Mouse (Mus musculus): ENCODE measurements at regions not wholly inside any gene's neighbourhood (a gene's known extent, or its start where the extent isn't known, plus 50 kb on each side); places are given as distances from the start of the nearest gene placed in this dataset. TPM values are rescaled to one million over a fixed set of nuclear protein-coding genes. Genes with fewer than 3 reads are reported as not detected.

DNA sequence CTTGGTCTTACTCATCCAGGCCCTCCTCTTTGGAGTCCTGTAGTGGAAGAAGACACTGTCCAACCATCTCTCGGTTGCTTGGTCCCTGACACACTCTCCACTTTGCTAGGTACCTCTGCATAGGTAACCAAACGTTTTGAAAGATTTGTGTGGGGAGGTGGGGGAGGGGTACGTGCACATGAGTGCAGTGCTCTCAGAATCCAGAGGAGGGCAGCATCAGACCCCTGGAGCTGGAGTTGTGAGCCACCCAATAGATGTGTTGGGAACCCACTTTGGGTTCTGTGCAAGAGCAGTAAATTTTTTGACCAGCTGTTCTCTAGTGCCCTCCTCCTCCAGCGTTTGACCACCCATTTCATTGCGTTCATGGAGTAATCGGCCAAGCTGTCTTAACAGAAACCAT is 77.7 kb upstream of the Tshz3 start:
- Histone ChIP-seq H3K4me2 (ENCODE audit: low read depth, low read length, poor library complexity, severe bottlenecking) (no peak overlapping the region), H3K4me3 (ENCODE audit: low read depth, low read length) (no peak overlapping the region), H3K27ac (ENCODE audit: low read depth, low read length) (no peak overlapping the region), H3K36me3 (ENCODE audit: insufficient read depth, low read length) (no peaks in the 10 kb centered on the region), H3K27me3 (ENCODE audit: insufficient read depth, low read length) (no peaks in the 10 kb centered on the region), H3K4me1 (ENCODE audit: insufficient read depth, low read length) (no peaks in the 10 kb centered on the region), H3K9me3 (ENCODE audit: low read length) (no peaks in the 10 kb centered on the region), H3K9ac (replicated peaks; ENCODE audit: low read length, poor library complexity, severe bottlenecking) (no peak overlapping the region)
- ATAC-seq (ENCODE audit: low FRiP score), result no peak
- 68% methylated on average over 6 of the region's 6 CpGs for WGBS
- peak; percentile 23 for TF ChIP-seq CTCF (IDR thresholded peaks at IDR 0.05)
- no peak for DNase-seq (ENCODE audit: low spot score)

DNA sequence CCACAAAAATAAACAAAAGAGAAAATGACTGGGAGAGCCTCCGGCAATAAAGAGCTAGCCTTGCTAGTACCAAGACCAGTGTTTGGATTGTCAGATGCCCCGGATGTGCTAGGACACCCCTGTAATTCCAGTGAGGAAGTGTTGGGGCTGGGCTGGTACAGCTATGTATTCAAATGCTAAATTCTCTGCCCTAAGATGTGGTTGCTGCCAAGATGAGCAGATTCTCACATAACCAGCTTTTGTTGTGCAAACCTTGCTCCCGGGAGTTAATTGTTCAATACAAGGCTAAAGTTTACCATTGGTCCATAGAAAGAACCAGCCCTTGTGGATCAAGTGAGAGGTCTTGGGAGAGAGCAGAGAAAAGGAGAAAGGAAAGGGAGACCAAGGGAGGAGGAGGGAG is 53.7 kb upstream of the Tshz3 start:
- H3K4me3 ChIP-seq (ENCODE audit: low read depth, low read length), result no peak overlapping the region
- H3K9ac ChIP-seq (replicated peaks; ENCODE audit: low read length, poor library complexity, severe bottlenecking), result no peak overlapping the region
- no peaks in the 10 kb centered on the region for H3K27me3 ChIP-seq (ENCODE audit: insufficient read depth, low read length)
- no peaks in the 10 kb centered on the region for H3K9me3 ChIP-seq (ENCODE audit: low read length)
- WGBS, result 48% methylated on average over 3 of the region's 3 CpGs
- ATAC-seq (ENCODE audit: low FRiP score) (no peak), DNase-seq (ENCODE audit: low spot score) (no peak)
- H3K36me3 ChIP-seq (ENCODE audit: insufficient read depth, low read length), result no peaks in the 10 kb centered on the region
- no peak for TF ChIP-seq CTCF (IDR thresholded peaks at IDR 0.05)
- no peak overlapping the region for H3K4me2 ChIP-seq (ENCODE audit: low read depth, low read length, poor library complexity, severe bottlenecking)
- no peak overlapping the region for H3K27ac ChIP-seq (ENCODE audit: low read depth, low read length)
- H3K4me1 ChIP-seq (ENCODE audit: insufficient read depth, low read length), result no peaks in the 10 kb centered on the region

Small RNA genes in the stretch of these regions (microRNA-seq; reads per million reads assigned to microRNA genes)
- gene Gm25247 (ENCODE audit: borderline number of aligned reads), result not detected

Data from midbrain, postnatal 0 days (tissue).